Mouse (Mus musculus): ENCODE data around the gene Rela. TPM values are rescaled to one million over a fixed set of nuclear protein-coding genes. Genes with fewer than 3 reads are reported as not detected.

Rela gene
- total RNA-seq, 1 experiment from 2014 or later: 60.7 TPM

- DNase-seq: no peak
Observed at GRCm38 (mm10) chr19:5636036-5636570, 1.2 kb upstream of the Rela start.

GRCm38 (mm10) chr19:5636571-5637041 is 677 bp upstream of the Rela start:
- no peak for DNase-seq

- DNase-seq: no peak
Observed at GRCm38 (mm10) chr19:5638416-5639005, 1.2 kb downstream of the Rela start.

- no peak for DNase-seq
Observed at GRCm38 (mm10) chr19:5640339-5640738, 3.1 kb downstream of the Rela start.

- DNase-seq: no peak
Observed at GRCm38 (mm10) chr19:5641021-5641420, 3.7 kb downstream of the Rela start.

GRCm38 (mm10) chr19:5641641-5642040 is 4.4 kb downstream of the Rela start:
- no peak for DNase-seq

GRCm38 (mm10) chr19:5645280-5645679 is 8.0 kb downstream of the Rela start:
- no peak for DNase-seq

GRCm38 (mm10) chr19:5646731-5647330 is 9.5 kb downstream of the Rela start:
- DNase-seq: no peak

- DNase-seq: no peak
Observed at GRCm38 (mm10) chr19:5647791-5648190, 10.5 kb downstream of the Rela start.

- DNase-seq: peak; percentile 91
Observed at GRCm38 (mm10) chr19:5648401-5649297, 11.4 kb downstream of the Rela start.

- DNase-seq: peak; percentile 60
Observed at GRCm38 (mm10) chr19:5649298-5649741, 12.0 kb downstream of the Rela start.

GRCm38 (mm10) chr19:5651502-5652274 is 14.4 kb downstream of the Rela start:
- DNase-seq: no peak

- no peak for DNase-seq
Observed at GRCm38 (mm10) chr19:5652570-5652969, 15.3 kb downstream of the Rela start.

- peak; percentile 57 for DNase-seq
Observed at GRCm38 (mm10) chr19:5653969-5654719, 16.9 kb downstream of the Rela start.

- DNase-seq: no peak
Observed at GRCm38 (mm10) chr19:5654720-5655298, 17.5 kb downstream of the Rela start.

- DNase-seq: peak; percentile 59
Observed at GRCm38 (mm10) chr19:5660942-5661751, 23.9 kb downstream of the Rela start.

GRCm38 (mm10) chr19:5662310-5662709 is 25.0 kb downstream of the Rela start:
- DNase-seq: no peak

- peak; percentile 97 for DNase-seq
Observed at GRCm38 (mm10) chr19:5662981-5663913, 26.0 kb downstream of the Rela start, which contains the start of gene Sipa1. Gene Sipa1 (minus strand): TSS chr19:5663707.

All from adrenal gland, postnatal 14 days (tissue).